12 mouse cellular contexts compared by ENCODE assay signal in the genomic region with DNA sequence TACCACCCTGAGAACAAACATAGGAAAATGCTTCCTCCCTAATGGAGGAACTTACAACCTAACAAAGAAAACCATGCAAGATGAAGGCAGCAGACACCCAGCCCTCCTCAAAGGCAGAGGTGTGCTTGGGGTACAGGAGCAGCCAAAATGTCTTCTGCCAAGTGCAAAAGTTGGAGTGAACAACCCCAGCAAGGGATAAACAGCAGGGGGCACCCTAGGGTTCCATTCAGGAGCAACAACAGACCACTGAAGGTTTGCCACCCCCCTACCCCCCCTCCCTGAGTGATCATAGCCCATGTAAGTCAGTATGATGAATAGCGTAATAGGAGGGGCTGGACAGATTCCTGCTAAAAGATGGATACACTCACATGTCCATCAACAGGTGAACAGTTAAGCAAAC. TPM values are rescaled to one million over a fixed set of nuclear protein-coding genes. Genes with fewer than 3 reads are reported as not detected.
DNase-seq lines count a peak whose midpoint lies in the region; ATAC-seq and TF ChIP-seq lines count a peak whose summit lies in the region.
"Had no signal": no experiment of that assay in that cellular context is flagged by ENCODE, and none has a peak within 500 bp of the region (broad histone marks: within the 10 kb centered on the region; RNA-seq: fewer than 3 reads in every experiment).

No protein-coding gene starts in this region.

- no peak overlapping the region for H3K4me3 ChIP-seq in liver, embryonic 14.5 days (ENCODE audit: insufficient read depth in 1 of 2, low read depth in 2 of 2, low read length in 2 of 2)
- H3K4me3 ChIP-seq in liver, embryonic 12.5 days, result no peak overlapping the region
- no peak overlapping the region for H3K4me3 ChIP-seq in thymus, adult 2 months (ENCODE audit: control insufficient read depth, insufficient read depth, low read length)
- H3K4me3 ChIP-seq: embryonic facial prominence, embryonic 15.5 days; heart, embryonic 10.5 days had no signal

- no peak overlapping the region for H3K9ac ChIP-seq in liver, embryonic 14.5 days (replicated peaks)
- H3K9ac ChIP-seq in liver, embryonic 12.5 days, result no peak overlapping the region
- H3K9ac ChIP-seq: embryonic facial prominence, embryonic 15.5 days had no signal

- no peak overlapping the region for H3K4me2 ChIP-seq in liver, embryonic 14.5 days (ENCODE audit: low read depth)
- no peak overlapping the region for H3K4me2 ChIP-seq in liver, embryonic 12.5 days
- H3K4me2 ChIP-seq: embryonic facial prominence, embryonic 15.5 days had no signal

- no peaks in the 10 kb centered on the region for H3K36me3 ChIP-seq in liver, embryonic 14.5 days (replicated peaks; ENCODE audit: control insufficient read depth, insufficient read depth, low read depth)
- no peaks in the 10 kb centered on the region for H3K36me3 ChIP-seq in liver, embryonic 12.5 days
- no peaks in the 10 kb centered on the region for H3K36me3 ChIP-seq in thymus, adult 2 months (ENCODE audit: control insufficient read depth, insufficient read depth, low read length)
- H3K36me3 ChIP-seq: embryonic facial prominence, embryonic 15.5 days; heart, embryonic 10.5 days had no signal

- no peak for TF ChIP-seq POLR2A in thymus, adult 2 months (IDR thresholded peaks at IDR 0.05; ENCODE audit: control insufficient read depth, extremely low read depth, insufficient read depth, low read length, poor library complexity)

- no peak overlapping the region for H3K27ac ChIP-seq in liver, embryonic 14.5 days
- no peak overlapping the region for H3K27ac ChIP-seq in liver, embryonic 12.5 days
- no peak overlapping the region for H3K27ac ChIP-seq in thymus, adult 2 months (ENCODE audit: control insufficient read depth, insufficient read depth, low read length)
- H3K27ac ChIP-seq: embryonic facial prominence, embryonic 15.5 days; heart, embryonic 10.5 days had no signal

- 69% methylated on average over 1 of the region's 1 CpGs for WGBS in liver, embryonic 14.5 days (ENCODE audit: insufficient replicate concordance)
- WGBS in liver, embryonic 12.5 days (ENCODE audit: insufficient replicate concordance), result 76% methylated on average over 1 of the region's 1 CpGs
- WGBS in thymus, adult 2 months, result 90% methylated on average over 1 of the region's 1 CpGs

- H3K4me1 ChIP-seq in liver, embryonic 14.5 days (replicated peaks; ENCODE audit: control insufficient read depth in 2 of 2, insufficient read depth in 2 of 2, low read length in 1 of 2), result no peaks in the 10 kb centered on the region
- H3K4me1 ChIP-seq in liver, embryonic 12.5 days, result peaks cover 23% of the 10 kb centered on the region
- H3K4me1 ChIP-seq in thymus, adult 2 months (replicated peaks; ENCODE audit: control insufficient read depth, insufficient read depth, low read length), result peaks cover 13% of the 10 kb centered on the region

- TF ChIP-seq CTCF in liver, embryonic 14.5 days (IDR thresholded peaks at IDR 0.05; ENCODE audit: low read depth), result 0 out of 2 replicates have a peak, but pooled peaks have one; percentile 12
- no peak for TF ChIP-seq CTCF in thymus, adult 2 months (IDR thresholded peaks at IDR 0.05; ENCODE audit: borderline replicate concordance, control insufficient read depth, extremely low read depth, insufficient read depth, low read length, poor library complexity)

- H3K9me3 ChIP-seq in liver, embryonic 14.5 days (ENCODE audit: control insufficient read depth, low read length), result no peaks in the 10 kb centered on the region
- no peaks in the 10 kb centered on the region for H3K9me3 ChIP-seq in liver, embryonic 12.5 days (replicated peaks)
- H3K9me3 ChIP-seq: embryonic facial prominence, embryonic 15.5 days; heart, embryonic 10.5 days had no signal

- peaks cover 33% of the 10 kb centered on the region for H3K27me3 ChIP-seq in liver, embryonic 14.5 days (ENCODE audit: control insufficient read depth, insufficient read depth, low read length)
- peaks cover 54% of the 10 kb centered on the region for H3K27me3 ChIP-seq in liver, embryonic 12.5 days (replicated peaks)
- peaks cover 27% of the 10 kb centered on the region for H3K27me3 ChIP-seq in thymus, adult 2 months (ENCODE audit: control insufficient read depth, insufficient read depth, low read length)

- no peak for TF ChIP-seq EP300 in liver, embryonic 14.5 days (IDR thresholded peaks at IDR 0.05; ENCODE audit: low read depth)

- ATAC-seq in liver, embryonic 14.5 days (ENCODE audit: insufficient read depth), result no peak
- ATAC-seq in liver, embryonic 12.5 days, result no peak
- ATAC-seq: forebrain, embryonic 14.5 days had no signal

- DNase-seq in adrenal gland, postnatal 25 days, result peak; percentile 7
- no peak for DNase-seq in adrenal gland, postnatal 36 days
- DNase-seq in liver, embryonic 14.5 days (ENCODE audit: low read depth in 3 of 3, low spot score in 3 of 3), result no peak
- peak; percentile 38 for DNase-seq in thymus, postnatal 4 days
- no peak for DNase-seq in thymus, adult 2 months
- DNase-seq in frontal cortex, postnatal 25 days (ENCODE audit: low spot score in 2 of 2), result no peak
- DNase-seq in gastrocnemius, postnatal 36 days, result no peak

- intact Hi-C loops in gastrocnemius, postnatal 36 days (cut with DNase I), result loop anchor here (5.0 kb wide), 1 partner anchor 137 kb away; the partner anchor contains the start of gene 5031439G07Rik

RNA-seq across cellular contexts. Expression of gene Phf21b, which starts 5.5 kb away (rescaled TPM):
- total RNA-seq in adrenal gland, postnatal 25 days (2021), result 3.2 and 3.6 TPM in 2 replicates
- total RNA-seq in adrenal gland, postnatal 36 days (2021), result 1 to 10 TPM; 1.1 to 2.0 TPM
- polyA plus RNA-seq in liver, embryonic 14.5 days (2012; rRNA removed), result 0.35 and 0.69 TPM in 2 replicates
- not detected in 2 replicates for polyA plus RNA-seq in liver, embryonic 14.5 days (2014; fragmentation: Nextera tagmentation; extraction: Ambion mirVana)
- 0.04 and 0.06 TPM in 2 replicates for polyA plus RNA-seq in liver, embryonic 12.5 days (2016; fragmentation: Nextera tagmentation; extraction: Ambion mirVana)
- 2.7 and 3.0 TPM in 2 replicates for polyA plus RNA-seq in thymus, adult 2 months (2012; rRNA removed)
- total RNA-seq in gastrocnemius, postnatal 36 days (2021), result under 1 TPM; 0.43 to 0.49 TPM
- polyA plus RNA-seq: liver, embryonic 16.5 days had no signal

Comparison
In these comparisons a context has a peak if more than half of its experiments do, and no peak if none do; other contexts are left out.
1. DNase-seq: peak in adrenal gland, postnatal 25 days (single experiment) and thymus, postnatal 4 days (single experiment); none in adrenal gland, postnatal 36 days (0 of 2), liver, embryonic 14.5 days (0 of 3), thymus, adult 2 months (single experiment), frontal cortex, postnatal 25 days (0 of 2) and gastrocnemius, postnatal 36 days (0 of 2).